Mouse (Mus musculus): Measurements from ENCODE around the gene Zbtb2. TPM values are rescaled to one million over a fixed set of nuclear protein-coding genes. Genes with fewer than 3 reads are reported as not detected.
A peak's percentile ranks its signal among the peaks of the same experiment; 100 is the strongest.

Gene Zbtb2
- polyA plus RNA-seq, 1 experiment from 2014 or later, result 13.0 TPM

DNA sequence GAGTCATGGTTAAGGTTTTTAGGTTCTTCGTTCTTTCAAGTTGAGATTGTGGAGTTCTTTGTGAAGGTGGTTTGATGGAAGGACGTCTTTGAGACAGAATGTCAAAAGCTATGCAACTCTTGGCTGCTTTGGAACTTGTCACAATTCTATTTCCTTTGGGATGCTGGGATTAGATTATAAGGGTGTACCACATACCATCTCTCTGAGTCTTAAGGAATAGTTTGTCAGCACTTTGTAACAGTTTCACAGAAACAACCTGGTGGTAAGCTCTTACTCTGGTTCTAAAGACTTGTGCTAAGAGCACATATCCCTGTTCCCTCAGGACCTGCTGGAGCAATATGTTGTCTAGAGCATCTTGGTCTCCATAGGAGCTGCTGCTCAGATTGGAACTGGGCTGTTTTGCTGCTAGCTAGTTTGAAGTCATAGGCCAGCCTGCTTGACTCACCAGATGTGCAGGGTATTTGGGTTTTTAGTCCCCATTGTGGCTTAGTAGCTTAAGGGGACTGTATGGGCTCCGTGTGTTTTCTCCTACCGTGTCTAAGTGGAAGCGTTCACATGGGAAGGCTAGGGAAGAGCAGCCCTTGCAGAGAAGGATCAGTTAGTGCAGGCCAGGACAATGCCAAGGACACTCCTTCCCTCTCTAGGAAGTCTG lies 1.7 kb upstream of the Zbtb2 start:
- Histone ChIP-seq H3K9me3 (replicated peaks; ENCODE audit: low read length) (no peaks in the 10 kb centered on the region), H3K27ac (no peak overlapping the region), H3K36me3 (ENCODE audit: insufficient read depth, low read length) (0 out of 2 replicates have a peak, but pooled peaks cover 3% of the 10 kb centered on the region), H3K4me1 (replicated peaks; ENCODE audit: insufficient read depth, low read length) (peaks cover 27% of the 10 kb centered on the region), H3K4me3 (replicated peaks; ENCODE audit: low read depth, low read length) (peak overlapping the region; percentile 98), H3K9ac (ENCODE audit: low read depth, low read length) (peak overlapping the region; percentile 28), H3K4me2 (ENCODE audit: low read length) (peak overlapping the region; percentile 80), H3K27me3 (ENCODE audit: insufficient read depth, low read length) (no peaks in the 10 kb centered on the region)
- ATAC-seq (replicated peaks; ENCODE audit: low FRiP score, low read depth) (no peak), DNase-seq (ENCODE audit: low spot score) (no peak)
- no peak for TF ChIP-seq CTCF (IDR thresholded peaks at IDR 0.05; ENCODE audit: low read depth)
- 46% methylated on average over 5 of the region's 5 CpGs for WGBS

DNA sequence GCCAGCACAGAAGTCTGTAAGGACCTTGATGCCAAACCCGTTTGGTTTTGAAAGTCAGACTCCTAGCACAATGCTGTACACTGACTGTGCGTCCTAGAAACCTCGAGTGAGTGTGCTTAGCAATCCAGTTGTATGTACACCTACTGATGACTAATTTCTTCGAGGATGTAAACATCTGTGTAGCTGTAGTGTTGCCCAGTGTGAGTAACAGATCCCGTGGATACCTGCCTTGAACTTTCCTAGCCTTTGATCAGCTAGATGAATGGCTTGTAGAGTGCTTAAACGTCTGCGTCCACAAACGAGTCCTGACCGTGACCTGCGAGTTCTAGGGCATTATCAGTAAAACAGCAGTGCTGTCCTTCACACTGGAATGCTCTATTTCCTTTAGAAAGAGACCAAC lies 1.1 kb upstream of the Zbtb2 start:
- H3K9ac ChIP-seq (ENCODE audit: low read depth, low read length), result peak overlapping the region; percentile 100
- H3K4me3 ChIP-seq (replicated peaks; ENCODE audit: low read depth, low read length), result peak overlapping the region; percentile 98
- TF ChIP-seq CTCF (IDR thresholded peaks at IDR 0.05; ENCODE audit: low read depth), result no peak
- H3K36me3 ChIP-seq (ENCODE audit: insufficient read depth, low read length), result 0 out of 2 replicates have a peak, but pooled peaks cover 3% of the 10 kb centered on the region
- ATAC-seq (replicated peaks; ENCODE audit: low FRiP score, low read depth) (no peak), DNase-seq (ENCODE audit: low spot score) (peak; percentile 17)
- peak overlapping the region; percentile 98; the same call in 1 of the 2 replicates for H3K27ac ChIP-seq
- no peaks in the 10 kb centered on the region for H3K27me3 ChIP-seq (ENCODE audit: insufficient read depth, low read length)
- 6% methylated on average over 10 of the region's 10 CpGs for WGBS
- H3K9me3 ChIP-seq (replicated peaks; ENCODE audit: low read length), result no peaks in the 10 kb centered on the region
- H3K4me1 ChIP-seq (replicated peaks; ENCODE audit: insufficient read depth, low read length), result peaks cover 27% of the 10 kb centered on the region
- H3K4me2 ChIP-seq (ENCODE audit: low read length), result peak overlapping the region; percentile 80

GRCm38 (mm10) chr10:4388384-4388745 lies 457 bp upstream of the Zbtb2 start:
- no peak for TF ChIP-seq CTCF (IDR thresholded peaks at IDR 0.05; ENCODE audit: low read depth)
- DNase-seq (ENCODE audit: low spot score) (peak; percentile 38), ATAC-seq (replicated peaks; ENCODE audit: low FRiP score, low read depth) (no peak)
- Histone ChIP-seq H3K27me3 (ENCODE audit: insufficient read depth, low read length) (no peaks in the 10 kb centered on the region), H3K36me3 (ENCODE audit: insufficient read depth, low read length) (0 out of 2 replicates have a peak, but pooled peaks cover 3% of the 10 kb centered on the region), H3K4me2 (ENCODE audit: low read length) (peak overlapping the region; percentile 80), H3K27ac (peak overlapping the region; percentile 98), H3K9me3 (replicated peaks; ENCODE audit: low read length) (no peaks in the 10 kb centered on the region), H3K9ac (ENCODE audit: low read depth, low read length) (peak overlapping the region; percentile 100), H3K4me1 (replicated peaks; ENCODE audit: insufficient read depth, low read length) (peaks cover 27% of the 10 kb centered on the region), H3K4me3 (replicated peaks; ENCODE audit: low read depth, low read length) (peak overlapping the region; percentile 98)
- WGBS, result under 1% methylated on average over 19 of the region's 19 CpGs

- Histone ChIP-seq H3K36me3 (ENCODE audit: insufficient read depth, low read length) (no peaks in the 10 kb centered on the region), H3K4me1 (replicated peaks; ENCODE audit: insufficient read depth, low read length) (peaks cover 32% of the 10 kb centered on the region), H3K27ac (peak overlapping the region; percentile 98), H3K9me3 (replicated peaks; ENCODE audit: low read length) (no peaks in the 10 kb centered on the region), H3K4me3 (replicated peaks; ENCODE audit: low read depth, low read length) (peak overlapping the region; percentile 98), H3K27me3 (ENCODE audit: insufficient read depth, low read length) (no peaks in the 10 kb centered on the region), H3K9ac (ENCODE audit: low read depth, low read length) (peak overlapping the region; percentile 100), H3K4me2 (ENCODE audit: low read length) (peak overlapping the region; percentile 80)
- TF ChIP-seq CTCF (IDR thresholded peaks at IDR 0.05; ENCODE audit: low read depth), result peak; percentile 14; the same call in 1 of the 2 replicates
- peak; percentile 96 for DNase-seq (ENCODE audit: low spot score)
- under 1% methylated on average over 79 of the region's 133 CpGs for WGBS
- ATAC-seq (replicated peaks; ENCODE audit: low FRiP score, low read depth), result peak; percentile 95
These were observed 1.0 kb downstream of the Zbtb2 start for GRCm38 (mm10) chr10:4386609-4387591.

DNA sequence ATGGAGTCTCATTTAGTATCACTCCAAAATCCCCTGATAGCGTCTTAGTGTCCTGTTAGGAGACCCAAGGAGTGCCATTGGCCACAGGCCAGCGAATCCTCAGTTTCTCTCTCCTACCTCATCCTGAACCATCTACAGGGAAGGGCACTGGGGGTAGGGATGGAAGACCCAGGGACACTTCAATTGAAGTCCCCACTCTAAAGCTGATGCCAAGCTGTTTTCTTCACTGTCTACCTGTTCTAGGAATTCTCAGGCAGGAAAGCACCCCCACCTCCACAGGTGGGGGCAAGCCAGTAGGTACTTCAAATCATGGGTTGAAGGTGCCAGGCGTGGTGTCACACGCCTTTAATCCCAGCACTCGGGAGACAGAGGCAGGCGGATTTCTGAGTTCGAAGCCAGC lies 3.7 kb downstream of the Zbtb2 start:
- WGBS, result 91% methylated on average over 7 of the region's 7 CpGs
- Histone ChIP-seq H3K9me3 (replicated peaks; ENCODE audit: low read length) (no peaks in the 10 kb centered on the region), H3K27me3 (ENCODE audit: insufficient read depth, low read length) (no peaks in the 10 kb centered on the region), H3K4me1 (replicated peaks; ENCODE audit: insufficient read depth, low read length) (peaks cover 13% of the 10 kb centered on the region), H3K4me2 (ENCODE audit: low read length) (no peak overlapping the region), H3K4me3 (replicated peaks; ENCODE audit: low read depth, low read length) (no peak overlapping the region), H3K27ac (no peak overlapping the region), H3K36me3 (ENCODE audit: insufficient read depth, low read length) (no peaks in the 10 kb centered on the region), H3K9ac (ENCODE audit: low read depth, low read length) (no peak overlapping the region)
- ATAC-seq (replicated peaks; ENCODE audit: low FRiP score, low read depth), result no peak
- TF ChIP-seq CTCF (IDR thresholded peaks at IDR 0.05; ENCODE audit: low read depth), result no peak
- no peak for DNase-seq (ENCODE audit: low spot score)

GRCm38 (mm10) chr10:4380748-4381147 lies 7.2 kb downstream of the Zbtb2 start:
- H3K4me3 ChIP-seq (replicated peaks; ENCODE audit: low read depth, low read length), result no peak overlapping the region
- DNase-seq (ENCODE audit: low spot score) (peak; percentile 61), ATAC-seq (replicated peaks; ENCODE audit: low FRiP score, low read depth) (no peak)
- H3K9ac ChIP-seq (ENCODE audit: low read depth, low read length), result no peak overlapping the region
- no peak overlapping the region for H3K4me2 ChIP-seq (ENCODE audit: low read length)
- H3K27ac ChIP-seq, result no peak overlapping the region
- WGBS, result 70% methylated on average over 5 of the region's 5 CpGs
- H3K27me3 ChIP-seq (ENCODE audit: insufficient read depth, low read length), result no peaks in the 10 kb centered on the region
- H3K4me1 ChIP-seq (replicated peaks; ENCODE audit: insufficient read depth, low read length), result peaks cover 9% of the 10 kb centered on the region
- H3K36me3 ChIP-seq (ENCODE audit: insufficient read depth, low read length), result no peaks in the 10 kb centered on the region
- H3K9me3 ChIP-seq (replicated peaks; ENCODE audit: low read length), result no peaks in the 10 kb centered on the region
- no peak for TF ChIP-seq CTCF (IDR thresholded peaks at IDR 0.05; ENCODE audit: low read depth)

Measured in kidney, postnatal 0 days (tissue).